Mouse (Mus musculus): ENCODE data around the gene Zic1. TPM values are rescaled to one million over a fixed set of nuclear protein-coding genes. Genes with fewer than 3 reads are reported as not detected.
A peak's percentile ranks its signal among the peaks of the same experiment; 100 is the strongest.

Zic1 gene
- polyA plus RNA-seq, 1 experiment, result 1,121 TPM

DNA sequence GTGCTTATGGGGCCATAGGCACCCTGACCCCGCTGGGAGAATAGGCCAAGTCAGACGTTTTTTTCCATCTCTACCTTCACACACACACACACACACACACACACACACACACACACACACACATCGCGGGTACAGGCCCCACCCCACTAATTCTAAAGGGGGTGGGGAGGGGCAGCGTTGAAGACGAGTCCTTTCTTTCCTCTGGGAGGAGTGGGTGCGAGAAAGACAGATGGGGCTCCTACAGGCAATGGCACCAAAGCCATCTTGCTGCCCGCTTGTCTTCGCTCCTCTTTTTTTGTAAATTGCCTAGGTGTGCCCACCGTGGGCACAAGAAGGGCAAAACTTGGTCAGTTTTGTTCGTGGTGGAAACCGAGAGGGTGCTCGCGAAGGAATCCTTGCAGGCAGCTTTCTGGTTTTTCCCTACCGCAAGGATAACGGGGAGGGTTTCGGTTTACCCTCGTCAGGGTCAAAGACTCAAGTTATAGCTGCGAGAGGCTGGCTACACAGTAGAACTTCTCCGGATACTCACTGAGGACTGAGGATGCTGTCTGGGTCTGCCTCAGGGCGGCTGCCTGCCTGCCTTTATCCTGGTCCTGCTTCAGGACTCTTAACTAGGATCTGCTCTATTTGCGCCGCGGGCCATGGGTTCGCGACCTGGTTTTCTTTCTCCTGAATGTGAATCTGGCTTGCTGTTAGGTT, 3.8 kb upstream of the Zic1 start:
- WGBS, result 11% methylated on average over 26 of the region's 26 CpGs
- no peak for TF ChIP-seq POLR2A (IDR thresholded peaks at IDR 0.05; ENCODE audit: borderline replicate concordance, insufficient read depth, low read length)
- TF ChIP-seq CTCF (IDR thresholded peaks at IDR 0.05; ENCODE audit: borderline replicate concordance, insufficient read depth, low read depth, low read length), result no peak
- Histone ChIP-seq H3K4me3 (replicated peaks; ENCODE audit: insufficient read depth, low read depth, low read length) (peak overlapping the region; percentile 63), H3K27ac (ENCODE audit: insufficient read depth, low read length) (peak overlapping the region; percentile 96), H3K4me1 (ENCODE audit: control insufficient read depth, insufficient read depth, low read length) (peaks cover 22% of the 10 kb centered on the region; the same call in 1 of the 2 replicates), H3K27me3 (ENCODE audit: control insufficient read depth, insufficient read depth, low read length) (no peaks in the 10 kb centered on the region)
- DNase-seq, result peak; percentile 58 to 74

- peak in 1 of 2 experiments; percentile 52 for DNase-seq
- H3K4me1 ChIP-seq (ENCODE audit: control insufficient read depth, insufficient read depth, low read length), result peaks cover 22% of the 10 kb centered on the region; the same call in 1 of the 2 replicates
- 11% methylated on average over 13 of the region's 13 CpGs for WGBS
- TF ChIP-seq CTCF (IDR thresholded peaks at IDR 0.05; ENCODE audit: borderline replicate concordance, insufficient read depth, low read depth, low read length) (no peak), POLR2A (IDR thresholded peaks at IDR 0.05; ENCODE audit: borderline replicate concordance, insufficient read depth, low read length) (no peak)
- H3K4me3 ChIP-seq (replicated peaks; ENCODE audit: insufficient read depth, low read depth, low read length), result peak overlapping the region; percentile 63
- H3K27ac ChIP-seq (ENCODE audit: insufficient read depth, low read length), result peak overlapping the region; percentile 96
- no peaks in the 10 kb centered on the region for H3K27me3 ChIP-seq (ENCODE audit: control insufficient read depth, insufficient read depth, low read length)
Observed at GRCm38 (mm10) chr9:91368946-91369292, 3.3 kb upstream of the Zic1 start.

GRCm38 (mm10) chr9:91368150-91368549, 2.5 kb upstream of the Zic1 start:
- peak; percentile 69 to 71 for DNase-seq
- Histone ChIP-seq H3K4me3 (replicated peaks; ENCODE audit: insufficient read depth, low read depth, low read length) (peak overlapping the region; percentile 54), H3K4me1 (ENCODE audit: control insufficient read depth, insufficient read depth, low read length) (peaks cover 22% of the 10 kb centered on the region; the same call in 1 of the 2 replicates), H3K27ac (ENCODE audit: insufficient read depth, low read length) (peak overlapping the region; percentile 96), H3K27me3 (ENCODE audit: control insufficient read depth, insufficient read depth, low read length) (no peaks in the 10 kb centered on the region)
- TF ChIP-seq CTCF (IDR thresholded peaks at IDR 0.05; ENCODE audit: borderline replicate concordance, insufficient read depth, low read depth, low read length), result no peak
- TF ChIP-seq POLR2A (IDR thresholded peaks at IDR 0.05; ENCODE audit: borderline replicate concordance, insufficient read depth, low read length), result peak; percentile 19; the same call in 1 of the 2 replicates
- WGBS, result 10% methylated on average over 3 of the region's 3 CpGs

DNA sequence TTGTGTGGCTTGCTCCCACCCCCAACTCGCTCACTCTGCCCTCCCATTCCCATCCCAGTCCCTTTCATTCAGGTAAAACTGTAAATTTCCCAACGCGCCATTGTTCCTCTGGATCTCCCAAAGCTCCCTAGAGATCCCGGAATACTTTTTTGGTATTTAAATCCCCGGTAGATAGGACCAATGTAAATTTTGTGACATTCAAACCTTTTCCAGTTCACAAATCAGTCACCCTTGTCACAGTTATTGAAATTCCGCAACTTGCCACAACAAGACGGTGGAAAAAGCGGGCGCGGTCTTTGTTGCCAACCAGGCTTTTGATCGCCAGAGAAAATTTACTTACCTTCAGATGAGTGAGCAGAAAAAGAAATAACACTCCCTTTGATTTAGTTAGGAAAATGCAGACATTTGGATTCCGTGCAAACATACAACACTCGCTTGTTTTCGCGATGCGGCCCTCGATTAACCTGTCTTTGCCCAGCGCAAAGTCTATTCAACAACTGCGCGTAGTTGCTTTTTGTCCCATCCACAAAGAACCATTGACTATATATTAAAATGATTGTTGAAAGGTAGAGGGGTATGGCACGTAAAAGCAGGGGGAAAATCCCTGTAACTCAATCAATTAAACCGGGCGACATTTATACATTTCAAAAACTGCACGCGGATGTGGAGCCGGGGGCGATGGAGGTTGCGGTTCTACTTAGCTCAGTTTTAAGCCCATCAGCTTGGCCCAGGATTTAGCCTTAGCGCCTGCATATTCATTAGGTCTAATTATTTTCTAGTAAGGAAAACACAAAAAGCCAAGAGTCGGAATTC, 1.6 kb upstream of the Zic1 start:
- TF ChIP-seq POLR2A (IDR thresholded peaks at IDR 0.05; ENCODE audit: borderline replicate concordance, insufficient read depth, low read length), result no peak
- TF ChIP-seq CTCF (IDR thresholded peaks at IDR 0.05; ENCODE audit: borderline replicate concordance, insufficient read depth, low read depth, low read length), result no peak
- H3K4me1 ChIP-seq (ENCODE audit: control insufficient read depth, insufficient read depth, low read length), result peaks cover 18% of the 10 kb centered on the region; the same call in 1 of the 2 replicates
- WGBS, result 3% methylated on average over 30 of the region's 30 CpGs
- H3K27ac ChIP-seq (ENCODE audit: insufficient read depth, low read length), result peak overlapping the region; percentile 96
- peak; percentile 59 for DNase-seq
- H3K27me3 ChIP-seq (ENCODE audit: control insufficient read depth, insufficient read depth, low read length), result no peaks in the 10 kb centered on the region
- peak overlapping the region; percentile 75 for H3K4me3 ChIP-seq (replicated peaks; ENCODE audit: insufficient read depth, low read depth, low read length)

GRCm38 (mm10) chr9:91366226-91366998, 802 bp upstream of the Zic1 start:
- no peaks in the 10 kb centered on the region for H3K27me3 ChIP-seq (ENCODE audit: control insufficient read depth, insufficient read depth, low read length)
- under 1% methylated on average over 17 of the region's 18 CpGs for WGBS
- peak overlapping the region; percentile 96 for H3K27ac ChIP-seq (ENCODE audit: insufficient read depth, low read length)
- peak overlapping the region; percentile 75 for H3K4me3 ChIP-seq (replicated peaks; ENCODE audit: insufficient read depth, low read depth, low read length)
- peak; percentile 64 to 77 for DNase-seq
- peaks cover 15% of the 10 kb centered on the region; the same call in 1 of the 2 replicates for H3K4me1 ChIP-seq (ENCODE audit: control insufficient read depth, insufficient read depth, low read length)
- TF ChIP-seq CTCF (IDR thresholded peaks at IDR 0.05; ENCODE audit: borderline replicate concordance, insufficient read depth, low read depth, low read length), result no peak
- no peak for TF ChIP-seq POLR2A (IDR thresholded peaks at IDR 0.05; ENCODE audit: borderline replicate concordance, insufficient read depth, low read length)

GRCm38 (mm10) chr9:91364971-91365501, 574 bp downstream of the Zic1 start:
- peak overlapping the region; percentile 100 for H3K4me3 ChIP-seq (replicated peaks; ENCODE audit: insufficient read depth, low read depth, low read length)
- peak; percentile 77 to 86 for DNase-seq
- H3K4me1 ChIP-seq (ENCODE audit: control insufficient read depth, insufficient read depth, low read length), result peaks cover 5% of the 10 kb centered on the region; the same call in 1 of the 2 replicates
- WGBS, result under 1% methylated on average over 41 of the region's 42 CpGs
- no peaks in the 10 kb centered on the region for H3K27me3 ChIP-seq (ENCODE audit: control insufficient read depth, insufficient read depth, low read length)
- TF ChIP-seq POLR2A (IDR thresholded peaks at IDR 0.05; ENCODE audit: borderline replicate concordance, insufficient read depth, low read length) (0 out of 2 replicates have a peak, but pooled peaks have one; percentile 11), CTCF (IDR thresholded peaks at IDR 0.05; ENCODE audit: borderline replicate concordance, insufficient read depth, low read depth, low read length) (no peak)
- peak overlapping the region; percentile 94 for H3K27ac ChIP-seq (ENCODE audit: insufficient read depth, low read length)

Measured in cerebellum, adult 2 months (tissue).